Mouse (Mus musculus): Measurements from ENCODE around the gene Hoxc8.

- TF ChIP-seq POLR2A (IDR thresholded peaks at IDR 0.05; ENCODE audit: extremely low read depth, insufficient read depth, low read length) (no peak), CTCF (IDR thresholded peaks at IDR 0.05; ENCODE audit: extremely low read depth, insufficient read depth, low read length) (no peak)
Measured at GRCm38 (mm10) chr15:103014166-103015008, 24.0 kb downstream of the Hoxc8 start.
